Mouse (Mus musculus): Measurements from ENCODE around the gene Fam168b. TPM values are rescaled to one million over a fixed set of nuclear protein-coding genes. Genes with fewer than 3 reads are reported as not detected.
A peak's percentile ranks its signal among the peaks of the same experiment; 100 is the strongest.

The Fam168b gene
- polyA plus RNA-seq, 1 experiment from 2014 or later: 127 TPM

- Histone ChIP-seq H3K9me3 (no peaks in the 10 kb centered on the region), H3K27ac (replicated peaks) (peak overlapping the region; percentile 23; the same call in 1 of the 2 replicates), H3K36me3 (peaks cover 79% of the 10 kb centered on the region), H3K4me2 (no peak overlapping the region), H3K4me3 (no peak overlapping the region), H3K4me1 (replicated peaks) (peaks cover 48% of the 10 kb centered on the region), H3K27me3 (no peaks in the 10 kb centered on the region), H3K9ac (no peak overlapping the region)
- no peak for ATAC-seq (ENCODE audit: low read depth)
- 86% methylated on average over 9 of the region's 9 CpGs for WGBS
Measured at GRCm38 (mm10) chr1:34825909-34826308, 17.0 kb downstream of the Fam168b start.

DNA sequence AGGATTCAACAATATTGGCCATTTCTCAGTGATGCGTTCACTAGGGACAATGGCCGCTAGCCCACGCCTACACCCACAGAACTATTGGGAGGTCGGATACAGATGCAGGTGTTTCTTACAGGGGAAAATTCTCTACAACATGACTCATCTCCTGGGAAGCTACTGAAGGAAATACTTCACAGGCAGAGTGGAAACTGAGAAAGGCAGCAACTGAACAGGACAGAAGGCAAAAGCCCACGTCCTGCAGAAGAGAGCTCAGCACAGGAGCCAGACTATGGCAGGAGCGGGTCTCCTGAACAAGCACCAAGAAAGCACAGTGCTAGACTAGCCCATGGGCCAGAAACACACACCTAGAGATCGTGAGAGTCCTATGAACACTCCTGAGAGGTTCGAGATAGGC, 18.7 kb downstream of the Fam168b start:
- peaks cover 32% of the 10 kb centered on the region for H3K4me1 ChIP-seq (replicated peaks)
- H3K36me3 ChIP-seq: peaks cover 80% of the 10 kb centered on the region
- no peak overlapping the region for H3K4me2 ChIP-seq
- no peak overlapping the region for H3K27ac ChIP-seq (replicated peaks)
- H3K4me3 ChIP-seq: no peak overlapping the region
- no peak for ATAC-seq (ENCODE audit: low read depth)
- H3K9me3 ChIP-seq: no peaks in the 10 kb centered on the region
- no peak overlapping the region for H3K9ac ChIP-seq
- 91% methylated on average over 8 of the region's 8 CpGs for WGBS
- H3K27me3 ChIP-seq: no peaks in the 10 kb centered on the region

GRCm38 (mm10) chr1:34823353-34823752, 19.5 kb downstream of the Fam168b start:
- Histone ChIP-seq H3K9ac (no peak overlapping the region), H3K27me3 (no peaks in the 10 kb centered on the region), H3K4me3 (no peak overlapping the region), H3K9me3 (no peaks in the 10 kb centered on the region), H3K4me1 (replicated peaks) (peaks cover 26% of the 10 kb centered on the region; the same call in 1 of the 2 replicates), H3K4me2 (no peak overlapping the region), H3K27ac (replicated peaks) (no peak overlapping the region), H3K36me3 (peaks cover 82% of the 10 kb centered on the region)
- no peak for ATAC-seq (ENCODE audit: low read depth)
- WGBS: 90% methylated on average over 6 of the region's 6 CpGs

- H3K27me3 ChIP-seq: no peaks in the 10 kb centered on the region
- no peak overlapping the region for H3K9ac ChIP-seq
- peaks cover 82% of the 10 kb centered on the region for H3K36me3 ChIP-seq
- no peaks in the 10 kb centered on the region for H3K9me3 ChIP-seq
- ATAC-seq (ENCODE audit: low read depth): no peak
- no peak overlapping the region for H3K4me3 ChIP-seq
- no peak overlapping the region for H3K27ac ChIP-seq (replicated peaks)
- 95% methylated on average over 7 of the region's 7 CpGs for WGBS
- H3K4me1 ChIP-seq (replicated peaks): peaks cover 20% of the 10 kb centered on the region; the same call in 1 of the 2 replicates
- H3K4me2 ChIP-seq: no peak overlapping the region
Measured at GRCm38 (mm10) chr1:34822746-34823145, 20.1 kb downstream of the Fam168b start.

DNA sequence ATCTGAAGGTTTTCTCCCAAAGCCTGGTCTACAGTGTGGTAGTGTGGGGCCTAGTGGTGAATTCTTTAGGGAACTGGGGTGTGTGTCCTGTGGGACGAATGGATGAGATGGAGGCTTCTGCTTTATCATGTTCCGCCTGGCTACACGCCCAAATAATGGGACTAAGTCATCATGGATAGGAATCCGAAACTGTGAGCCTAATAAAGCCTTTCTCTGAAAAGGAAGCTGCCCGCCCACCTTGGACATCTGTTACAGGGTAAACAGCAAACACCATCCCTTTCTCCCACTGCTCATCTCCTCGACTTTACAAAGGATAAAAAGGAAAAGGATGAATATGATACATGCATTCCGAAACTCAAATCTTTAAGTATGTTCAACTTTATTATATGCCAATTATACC, 20.9 kb downstream of the Fam168b start:
- Histone ChIP-seq H3K4me1 (replicated peaks) (peaks cover 17% of the 10 kb centered on the region; the same call in 1 of the 2 replicates), H3K27me3 (no peaks in the 10 kb centered on the region), H3K36me3 (peaks cover 82% of the 10 kb centered on the region), H3K27ac (replicated peaks) (no peak overlapping the region), H3K4me2 (no peak overlapping the region), H3K9ac (no peak overlapping the region), H3K4me3 (no peak overlapping the region), H3K9me3 (no peaks in the 10 kb centered on the region)
- ATAC-seq (ENCODE audit: low read depth): no peak
- WGBS: 86% methylated on average over 7 of the region's 7 CpGs

DNA sequence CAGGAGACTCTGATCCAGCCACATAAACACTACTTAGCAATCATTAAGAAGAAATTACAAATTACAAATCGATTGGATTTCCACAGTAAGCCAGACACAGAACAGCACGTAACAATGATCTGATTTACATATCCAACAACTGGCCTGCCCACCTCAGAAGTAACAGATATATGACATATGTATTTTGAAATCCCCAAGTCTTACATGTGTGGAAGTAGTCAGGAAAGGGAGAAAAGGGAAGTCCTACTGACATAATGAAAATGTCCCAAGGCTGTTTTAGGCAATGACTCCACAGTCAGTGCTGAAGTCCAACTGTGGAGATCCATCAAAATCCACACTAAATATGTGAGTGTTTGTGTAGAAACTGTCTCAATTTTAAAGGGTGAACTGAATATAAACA, 21.5 kb downstream of the Fam168b start:
- Histone ChIP-seq H3K36me3 (peaks cover 83% of the 10 kb centered on the region), H3K27me3 (no peaks in the 10 kb centered on the region), H3K27ac (replicated peaks) (no peak overlapping the region), H3K4me1 (replicated peaks) (peaks cover 17% of the 10 kb centered on the region; the same call in 1 of the 2 replicates), H3K9ac (no peak overlapping the region), H3K4me3 (no peak overlapping the region), H3K9me3 (no peaks in the 10 kb centered on the region), H3K4me2 (no peak overlapping the region)
- 96% methylated on average over 2 of the region's 2 CpGs for WGBS
- ATAC-seq (ENCODE audit: low read depth): no peak

DNA sequence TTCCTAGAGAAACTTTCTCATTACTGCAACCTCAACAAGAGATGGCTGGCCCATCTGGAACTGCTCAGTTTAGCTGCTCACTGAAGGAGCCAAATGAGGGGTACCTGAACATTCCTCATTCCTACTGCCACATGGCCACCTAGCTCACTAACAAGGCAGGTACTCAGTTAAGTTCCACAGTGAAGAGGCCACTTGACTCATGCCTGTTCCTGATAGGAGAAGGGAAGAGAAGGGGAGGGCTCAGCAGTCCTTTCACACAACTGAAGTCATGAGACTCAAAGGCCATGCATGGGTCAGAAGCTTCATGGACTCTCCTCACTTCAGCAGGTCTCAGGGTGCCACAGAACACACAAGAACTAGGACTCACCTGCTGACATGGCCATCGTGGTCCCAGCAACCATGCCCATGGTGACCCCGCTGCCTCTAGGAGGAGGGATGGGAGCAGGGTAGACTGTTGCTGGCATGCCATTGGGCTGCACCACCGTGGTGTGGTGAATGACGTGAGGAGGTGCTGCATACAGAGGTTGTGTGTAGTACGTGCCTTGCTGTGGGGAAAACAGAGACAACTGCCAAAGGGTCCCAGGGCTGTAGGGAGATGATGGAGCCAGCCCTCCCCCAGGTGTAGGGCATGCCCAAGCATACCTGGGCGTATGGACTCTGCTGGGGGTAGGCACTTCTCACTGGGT, 23.5 kb downstream of the Fam168b start:
- H3K36me3 ChIP-seq: peaks cover 89% of the 10 kb centered on the region
- H3K9ac ChIP-seq: no peak overlapping the region
- 95% methylated on average over 6 of the region's 6 CpGs for WGBS
- no peak overlapping the region for H3K27ac ChIP-seq (replicated peaks)
- H3K4me2 ChIP-seq: no peak overlapping the region
- no peaks in the 10 kb centered on the region; the same call in 1 of the 2 replicates for H3K4me1 ChIP-seq (replicated peaks)
- ATAC-seq (ENCODE audit: low read depth): no peak
- no peak overlapping the region for H3K4me3 ChIP-seq
- no peaks in the 10 kb centered on the region for H3K9me3 ChIP-seq
- H3K27me3 ChIP-seq: no peaks in the 10 kb centered on the region

GRCm38 (mm10) chr1:34815843-34816242, 27.0 kb downstream of the Fam168b start:
- Histone ChIP-seq H3K9ac (no peak overlapping the region), H3K4me2 (no peak overlapping the region), H3K27me3 (no peaks in the 10 kb centered on the region), H3K27ac (replicated peaks) (no peak overlapping the region), H3K4me3 (no peak overlapping the region), H3K9me3 (no peaks in the 10 kb centered on the region), H3K36me3 (peaks cover 92% of the 10 kb centered on the region), H3K4me1 (replicated peaks) (no peaks in the 10 kb centered on the region)
- 82% methylated on average over 6 of the region's 6 CpGs for WGBS
- no peak for ATAC-seq (ENCODE audit: low read depth)

GRCm38 (mm10) chr1:34812407-34813247, 30.2 kb downstream of the Fam168b start:
- no peak for ATAC-seq (ENCODE audit: low read depth)

GRCm38 (mm10) chr1:34811581-34811980, 31.3 kb downstream of the Fam168b start:
- H3K27ac ChIP-seq (replicated peaks): peak overlapping the region; percentile 42
- peaks cover 100% of the 10 kb centered on the region for H3K36me3 ChIP-seq
- H3K4me3 ChIP-seq: no peak overlapping the region
- WGBS: 71% methylated on average over 6 of the region's 6 CpGs
- peaks cover 6% of the 10 kb centered on the region for H3K4me1 ChIP-seq (replicated peaks)
- H3K4me2 ChIP-seq: no peak overlapping the region
- no peak for ATAC-seq (ENCODE audit: low read depth)
- no peaks in the 10 kb centered on the region for H3K27me3 ChIP-seq
- H3K9ac ChIP-seq: no peak overlapping the region
- H3K9me3 ChIP-seq: no peaks in the 10 kb centered on the region

More at GRCm38 (mm10) chr1:34812407-34813247, 30.2 kb downstream of the Fam168b start:
- H3K4me3 ChIP-seq: no peak overlapping the region
- H3K9ac ChIP-seq: no peak overlapping the region
- H3K9me3 ChIP-seq: no peaks in the 10 kb centered on the region
- H3K27ac ChIP-seq (replicated peaks): peak overlapping the region; percentile 42; the same call in 1 of the 2 replicates
- H3K4me2 ChIP-seq: no peak overlapping the region
- H3K4me1 ChIP-seq (replicated peaks): no peaks in the 10 kb centered on the region
- 91% methylated on average over 13 of the region's 13 CpGs for WGBS
- H3K27me3 ChIP-seq: no peaks in the 10 kb centered on the region
- H3K36me3 ChIP-seq: peaks cover 100% of the 10 kb centered on the region

GRCm38 (mm10) chr1:34811035-34811434, 31.8 kb downstream of the Fam168b start:
- 86% methylated on average over 6 of the region's 6 CpGs for WGBS
- no peak overlapping the region for H3K9ac ChIP-seq
- H3K27me3 ChIP-seq: no peaks in the 10 kb centered on the region
- peaks cover 94% of the 10 kb centered on the region for H3K36me3 ChIP-seq
- no peak for ATAC-seq (ENCODE audit: low read depth)
- no peak overlapping the region for H3K4me3 ChIP-seq
- peak overlapping the region; percentile 54; the same call in 1 of the 2 replicates for H3K27ac ChIP-seq (replicated peaks)
- no peaks in the 10 kb centered on the region for H3K9me3 ChIP-seq
- H3K4me2 ChIP-seq: no peak overlapping the region
- peaks cover 11% of the 10 kb centered on the region for H3K4me1 ChIP-seq (replicated peaks)

DNA sequence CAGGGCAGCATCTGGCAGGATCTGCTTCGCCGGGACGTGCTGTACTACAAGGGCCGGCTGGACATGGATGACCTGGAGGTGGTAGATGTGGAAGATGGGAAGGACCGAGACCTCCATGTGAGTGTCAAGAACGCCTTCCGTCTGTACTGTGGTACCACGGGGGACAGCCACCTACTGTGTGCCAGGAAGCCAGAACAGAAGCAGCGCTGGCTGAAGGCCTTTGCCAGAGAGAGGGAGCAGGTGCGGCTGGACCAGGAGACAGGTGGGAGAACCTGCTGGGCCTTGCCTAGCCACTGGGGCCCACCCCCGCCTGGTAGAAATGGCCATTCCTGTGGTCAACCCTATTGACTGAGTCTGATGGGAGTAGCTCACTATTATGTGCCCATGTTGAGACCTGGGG, 32.6 kb downstream of the Fam168b start:
- Histone ChIP-seq H3K9ac (no peak overlapping the region), H3K36me3 (peaks cover 90% of the 10 kb centered on the region), H3K27me3 (no peaks in the 10 kb centered on the region), H3K27ac (replicated peaks) (no peak overlapping the region), H3K4me3 (no peak overlapping the region), H3K4me2 (no peak overlapping the region), H3K4me1 (replicated peaks) (peaks cover 19% of the 10 kb centered on the region), H3K9me3 (no peaks in the 10 kb centered on the region)
- WGBS: 87% methylated on average over 11 of the region's 11 CpGs
- ATAC-seq (ENCODE audit: low read depth): no peak

Measured in neural tube, embryonic 13.5 days (tissue).